Mouse (Mus musculus): Measurements from ENCODE around the gene Hba-x.
"Not testable (repeated sequence)": the region's sequence is repeated elsewhere in the genome, so short reads cannot be mapped to it uniquely, and the experiment has no call there.

Gene Hba-x

DNA sequence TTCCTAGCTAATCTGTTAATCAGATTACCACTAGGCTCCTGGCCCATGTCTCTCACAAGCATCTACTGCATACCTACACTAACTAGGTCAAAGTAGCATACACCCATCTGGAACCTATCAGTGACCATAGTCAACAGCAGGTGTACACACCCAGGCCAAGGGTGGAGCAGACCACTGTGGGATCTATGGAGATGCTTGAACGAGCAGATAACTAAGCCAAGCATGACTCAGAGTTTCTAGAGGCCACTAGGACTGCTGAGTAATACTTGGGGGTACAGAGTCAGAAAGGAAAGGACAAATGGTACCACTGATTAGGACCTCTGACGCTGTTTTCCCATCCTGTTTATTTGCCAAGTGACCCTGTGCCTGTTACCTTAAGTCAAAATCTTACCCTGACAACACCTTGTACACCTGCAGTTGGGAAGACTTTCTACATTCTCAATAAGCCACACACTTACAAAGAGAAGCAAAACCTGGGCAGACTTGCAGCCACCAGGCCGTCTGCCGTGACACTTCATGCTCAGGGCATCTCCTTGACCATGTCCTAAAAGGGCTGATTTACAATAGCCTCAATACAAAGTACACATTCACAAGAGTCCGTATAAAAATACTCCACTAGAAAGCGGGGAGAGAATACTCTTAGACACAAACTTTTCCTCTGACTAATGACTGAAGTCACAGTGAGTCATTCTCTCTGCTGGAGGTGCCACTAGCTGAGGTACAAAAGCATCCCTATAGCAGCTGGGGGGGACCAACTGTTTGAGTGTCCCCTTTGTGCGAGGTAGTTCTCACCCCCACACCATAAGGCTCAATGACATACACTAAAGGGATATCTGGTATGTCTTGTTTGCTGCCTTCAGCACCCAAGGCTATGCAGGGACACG lies 25.1 kb upstream of the Hba-x start:
- DNase-seq: no peak

- no peak for DNase-seq
Observed at GRCm38 (mm10) chr11:32253121-32253520, 23.1 kb upstream of the Hba-x start.

- DNase-seq: no peak
Observed at GRCm38 (mm10) chr11:32256146-32256545, 20.1 kb upstream of the Hba-x start.

GRCm38 (mm10) chr11:32256566-32256965 lies 19.6 kb upstream of the Hba-x start:
- DNase-seq: no peak

DNA sequence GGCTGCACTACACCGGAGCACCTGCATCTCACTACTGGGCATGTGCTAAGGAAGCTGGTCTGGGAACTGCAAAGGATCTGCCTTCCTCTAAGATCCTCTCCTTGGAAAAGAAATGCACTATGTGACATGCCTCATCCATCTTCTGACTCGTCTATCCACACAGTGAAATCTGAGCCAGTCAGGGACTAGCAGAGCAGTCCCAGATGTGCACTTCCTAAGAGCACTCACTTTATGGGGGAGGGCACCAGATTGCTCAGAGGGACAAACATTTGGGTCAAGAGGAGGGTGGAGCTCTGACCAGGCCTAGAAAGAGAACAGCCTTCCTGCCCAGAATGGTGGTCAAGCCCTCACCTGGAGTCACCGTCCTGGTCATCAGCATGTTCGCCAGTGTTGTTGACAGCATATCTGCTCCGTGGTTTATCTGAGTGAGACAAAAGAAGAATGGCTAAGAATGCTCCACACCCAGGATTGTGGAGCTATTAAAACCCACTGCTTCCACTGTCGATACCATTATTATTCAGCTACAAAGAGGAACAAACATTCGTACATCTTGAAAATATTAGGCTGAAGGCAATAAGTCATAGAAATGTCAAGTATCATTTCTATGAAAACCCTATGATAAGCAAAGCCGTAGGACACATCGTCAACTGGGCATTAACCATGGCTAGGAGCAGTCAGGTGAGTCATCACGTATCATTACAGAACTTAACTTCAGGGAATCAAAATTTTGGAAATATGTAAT lies 13.4 kb upstream of the Hba-x start:
- DNase-seq: no peak

DNA sequence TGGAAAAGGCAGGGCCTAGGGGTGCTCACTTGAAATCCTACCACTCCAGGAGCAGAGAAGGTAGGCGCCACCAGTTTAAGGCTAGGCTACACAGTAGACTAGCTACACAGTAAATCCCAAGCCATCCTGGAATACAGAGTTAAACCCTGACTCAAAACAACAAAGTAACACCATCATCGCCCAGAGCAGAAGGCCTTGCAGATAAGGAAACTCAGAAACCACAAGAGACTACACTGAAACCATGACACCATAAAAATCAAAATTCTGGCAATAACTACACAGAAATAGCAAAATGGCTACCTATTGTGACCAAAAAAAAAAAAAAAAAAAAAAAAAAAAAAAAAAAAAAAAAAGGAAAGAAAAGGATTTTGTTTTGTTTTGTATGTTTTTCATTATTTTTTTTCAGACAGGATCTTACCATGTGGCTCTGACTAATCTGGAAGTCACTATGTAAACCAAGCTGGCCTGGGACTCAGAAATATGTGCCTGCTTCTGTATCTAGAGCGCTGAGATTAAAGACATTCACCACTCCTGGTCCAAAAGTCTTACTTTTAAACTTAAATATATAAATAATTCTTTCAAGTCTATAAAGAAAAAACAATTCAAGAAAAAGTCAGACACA lies 11.0 kb upstream of the Hba-x start:
- DNase-seq: no peak

DNA sequence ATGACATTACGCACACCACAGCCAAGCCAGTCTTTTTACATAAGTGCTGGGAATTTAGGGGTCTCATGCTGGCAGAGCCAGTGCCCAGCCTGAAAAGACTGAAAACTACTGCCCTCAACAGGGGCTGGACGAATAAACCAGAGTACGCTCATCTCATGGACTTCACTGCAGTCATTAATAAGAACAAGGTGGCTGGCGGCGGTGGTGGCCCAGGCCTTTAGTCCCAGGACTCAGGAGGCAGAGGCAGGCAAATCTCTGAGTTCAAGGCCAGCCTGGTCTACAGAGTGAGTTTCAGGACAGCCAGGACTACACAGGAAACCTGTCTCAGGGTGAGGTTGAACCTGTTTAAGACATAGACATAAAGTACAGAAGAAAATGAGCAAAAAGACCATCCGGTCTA lies 10.0 kb upstream of the Hba-x start:
- DNase-seq: no peak

DNA sequence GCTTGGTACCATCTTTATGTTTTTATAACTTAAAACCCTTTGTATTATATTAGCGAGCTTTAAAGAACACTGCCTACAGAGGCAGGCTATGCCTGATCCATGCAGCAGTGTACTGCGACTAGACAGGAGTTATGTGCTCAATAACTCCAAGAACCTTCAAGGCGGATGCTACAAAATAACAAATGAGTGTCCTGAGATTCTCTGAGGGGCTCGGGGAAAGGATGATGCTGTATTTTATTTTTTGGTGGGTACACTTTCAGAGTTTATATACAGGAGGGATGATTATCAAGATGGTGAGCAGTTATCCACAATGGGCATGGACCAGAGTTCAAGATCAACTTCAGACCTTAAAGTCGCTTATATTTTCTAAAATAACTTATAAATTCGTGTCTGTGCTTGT lies 9.4 kb upstream of the Hba-x start:
- DNase-seq: no peak

DNA sequence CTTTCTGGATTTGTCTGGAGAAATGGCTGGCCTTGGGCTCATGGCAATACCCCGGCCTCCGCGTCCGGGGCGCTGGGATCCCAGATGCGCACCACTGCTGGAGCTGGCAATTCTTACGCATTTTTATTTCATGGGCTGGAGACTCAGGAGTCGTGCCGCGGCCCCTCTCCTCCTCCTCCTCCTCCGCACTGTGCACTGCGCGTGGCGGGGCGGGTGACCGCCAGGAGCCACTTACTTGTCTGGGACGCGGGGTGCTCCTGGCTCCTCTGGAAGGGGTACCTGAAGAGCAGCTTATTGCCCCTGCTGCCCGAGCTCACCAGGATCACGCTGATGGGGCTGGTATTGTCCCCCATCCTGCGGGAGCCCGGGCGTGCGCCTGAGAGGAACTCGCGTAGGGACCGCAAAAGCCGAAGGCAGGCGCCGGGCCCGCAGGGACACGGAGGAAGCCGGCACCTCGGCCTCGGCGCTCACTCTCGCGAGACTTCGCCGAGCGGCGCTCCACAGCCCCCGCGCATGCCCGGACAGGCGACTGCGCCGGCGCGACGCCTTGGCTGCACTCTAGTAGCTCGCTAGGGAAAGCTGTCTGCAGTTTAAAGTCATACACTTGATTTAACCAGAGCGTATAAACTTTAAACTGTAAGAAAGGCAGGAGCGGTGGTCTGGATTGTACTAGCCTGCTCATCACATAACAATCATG lies 8.9 kb upstream of the Hba-x start, which contains the start of gene Nprl3:
Gene Nprl3, minus strand, starts transcription at position 520 of the 697 bp plus-strand sequence.
- DNase-seq: peak; percentile 93

- no peak for DNase-seq
Observed at GRCm38 (mm10) chr11:32267964-32268363, 8.2 kb upstream of the Hba-x start.

DNA sequence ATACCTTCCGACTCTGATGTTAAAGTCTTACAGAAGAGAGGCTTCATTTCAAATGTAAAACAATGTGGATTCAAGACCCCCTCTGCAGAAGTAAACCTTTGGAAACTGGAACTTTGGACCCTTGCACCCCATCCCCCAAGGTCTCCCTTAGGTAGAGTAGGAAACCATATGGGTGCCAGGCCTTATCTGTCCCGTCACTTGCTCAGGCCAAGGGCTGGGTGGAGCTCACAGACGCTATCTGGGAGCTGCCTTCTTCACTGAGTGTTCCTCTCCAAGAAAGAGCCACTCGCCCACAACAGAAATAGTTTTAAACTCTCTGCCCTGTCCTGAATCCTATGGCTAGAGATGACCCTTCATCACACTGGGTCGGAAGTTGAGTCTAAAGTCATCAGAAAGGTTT lies 7.2 kb upstream of the Hba-x start:
- DNase-seq: no peak

DNA sequence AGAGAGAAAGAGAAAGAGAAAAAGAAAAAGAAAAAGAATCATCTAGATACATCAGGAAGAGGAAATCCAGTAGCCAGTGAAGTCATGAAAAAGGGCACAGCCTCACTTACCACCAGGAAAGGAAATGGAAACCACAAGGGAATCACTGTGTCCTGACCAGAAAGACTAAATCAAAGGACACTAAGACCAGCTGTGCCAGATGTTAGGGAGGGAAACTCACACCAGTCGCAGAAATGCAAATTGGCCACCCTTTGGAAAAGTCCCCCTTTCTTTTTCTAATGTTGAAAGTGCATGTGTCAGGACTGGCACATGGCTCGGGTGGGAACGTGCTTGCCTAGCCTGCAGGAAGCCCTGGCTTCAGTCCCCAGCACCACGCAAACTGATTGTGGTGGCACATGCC lies 5.0 kb upstream of the Hba-x start:
- DNase-seq: no peak

DNA sequence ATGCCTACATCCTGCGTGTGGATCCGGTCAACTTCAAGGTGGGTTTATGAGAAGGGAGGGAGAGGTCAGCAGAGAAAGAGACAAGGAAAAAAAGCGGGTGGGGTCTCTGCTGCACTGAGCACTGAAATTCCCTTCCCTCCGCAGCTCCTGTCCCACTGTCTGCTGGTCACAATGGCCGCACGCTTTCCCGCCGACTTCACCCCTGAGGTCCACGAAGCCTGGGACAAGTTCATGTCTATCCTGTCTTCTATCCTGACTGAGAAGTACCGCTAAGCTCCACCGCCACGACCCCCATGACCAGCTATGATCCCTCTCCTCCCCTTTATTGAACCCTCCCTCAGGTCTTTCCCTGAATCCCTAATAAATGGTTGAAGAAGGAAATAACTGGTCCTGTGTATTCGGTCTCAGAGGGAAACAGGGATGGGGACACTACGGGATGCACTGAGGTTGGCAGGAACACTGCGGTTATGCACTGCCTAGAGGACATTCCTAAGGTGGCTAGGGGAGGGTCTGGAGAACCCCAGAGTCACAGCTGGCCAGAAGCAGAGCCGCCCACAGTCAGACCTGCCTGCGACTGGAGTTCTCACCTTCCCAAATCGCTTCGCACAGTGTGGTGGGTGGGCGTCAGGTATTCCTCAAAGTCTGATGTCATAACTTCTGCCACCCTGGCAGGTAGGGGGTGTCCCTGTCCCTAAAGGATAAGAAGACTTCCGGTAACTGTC lies 1.7 kb downstream of the Hba-x start:
- DNase-seq: no peak

DNA sequence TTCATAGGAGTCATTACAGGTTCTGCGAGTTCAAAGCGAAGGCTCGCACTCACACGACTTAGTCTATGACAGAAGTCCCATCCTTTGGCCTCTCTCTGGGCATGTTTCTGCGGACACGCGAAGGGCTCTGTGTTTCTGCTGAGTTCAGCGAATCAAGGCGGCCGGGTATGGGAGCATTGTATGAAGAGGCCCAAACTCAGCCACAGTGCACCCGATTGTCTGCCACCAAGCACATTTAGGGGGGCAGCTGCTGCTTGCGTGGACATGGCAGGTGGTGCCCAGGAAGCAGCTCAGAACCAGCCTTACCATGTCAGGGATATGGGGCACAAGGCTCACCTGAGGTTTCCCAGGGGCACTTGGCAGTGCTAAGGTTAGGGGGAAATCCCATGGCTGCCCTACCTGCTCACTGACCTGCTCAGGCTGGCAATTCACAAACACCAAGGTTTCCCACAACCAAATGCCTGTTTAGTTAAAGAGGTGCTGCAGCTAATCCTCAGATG lies 2.3 kb downstream of the Hba-x start:
- DNase-seq: no peak

DNA sequence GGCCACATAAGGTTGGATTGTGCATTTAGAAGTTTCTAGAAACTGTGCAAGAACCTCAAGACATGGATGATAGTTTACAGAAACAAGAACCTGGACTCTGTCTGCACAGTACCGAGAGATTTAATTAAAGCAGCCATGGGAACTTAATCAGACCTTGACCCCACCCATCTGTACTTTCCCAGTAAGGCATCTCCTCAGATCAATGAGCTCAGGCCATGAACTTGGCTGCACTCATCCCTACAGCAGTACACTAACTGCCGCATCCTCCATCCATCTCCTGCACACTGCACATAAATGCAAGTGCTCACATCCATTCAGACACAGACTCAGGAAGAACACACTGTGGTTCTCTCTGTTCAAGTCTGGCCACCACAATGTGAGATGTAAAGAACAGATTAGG lies 4.4 kb downstream of the Hba-x start:
- no peak for DNase-seq

- DNase-seq: no peak
Observed at GRCm38 (mm10) chr11:32281416-32282144, 5.4 kb downstream of the Hba-x start.

DNA sequence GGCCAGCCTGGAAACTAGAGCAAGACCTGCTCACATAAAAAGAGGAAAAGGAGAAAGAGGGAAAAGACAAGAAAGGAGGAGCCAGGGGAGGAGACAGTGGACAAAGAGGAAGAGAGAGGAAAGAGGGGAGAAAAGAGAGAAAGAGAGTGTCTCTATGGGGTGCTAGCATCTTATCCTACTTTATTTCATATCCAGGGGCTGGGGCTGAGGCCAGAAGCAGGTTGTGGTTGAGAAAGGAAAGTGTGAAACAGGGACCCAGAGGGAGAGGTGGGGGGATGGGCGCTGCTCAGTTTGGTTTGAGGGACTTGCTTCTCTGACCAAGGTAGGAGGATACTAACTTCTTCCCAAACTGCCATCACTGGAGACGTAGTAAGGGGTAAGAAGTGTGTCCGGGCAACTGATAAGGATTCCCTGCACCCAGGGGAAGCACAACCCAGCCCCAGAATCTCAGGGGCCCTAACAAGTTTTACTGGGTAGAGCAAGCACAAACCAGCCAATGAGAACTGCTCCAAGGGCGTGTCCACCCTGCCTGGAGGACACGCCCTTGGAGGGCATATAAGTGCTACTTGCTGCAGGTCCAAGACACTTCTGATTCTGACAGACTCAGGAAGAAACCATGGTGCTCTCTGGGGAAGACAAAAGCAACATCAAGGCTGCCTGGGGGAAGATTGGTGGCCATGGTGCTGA lies 7.0 kb downstream of the Hba-x start, which contains the start of gene Hba-a1:
Gene Hba-a1, plus strand, starts transcription at position 421 of the 687 bp plus-strand sequence.
- not testable (repeated sequence) for DNase-seq

GRCm38 (mm10) chr11:32284582-32284981 lies 8.4 kb downstream of the Hba-x start:
- not testable (repeated sequence) for DNase-seq

- DNase-seq: no peak
Observed at GRCm38 (mm10) chr11:32285031-32285775, 9.0 kb downstream of the Hba-x start.

- DNase-seq: not testable (repeated sequence)
Observed at GRCm38 (mm10) chr11:32285887-32286286, 9.7 kb downstream of the Hba-x start.

Data from thymus, adult 18-20 months (tissue).